Comparison of ENCODE assay signal across 9 mouse cellular contexts in the genomic region with DNA sequence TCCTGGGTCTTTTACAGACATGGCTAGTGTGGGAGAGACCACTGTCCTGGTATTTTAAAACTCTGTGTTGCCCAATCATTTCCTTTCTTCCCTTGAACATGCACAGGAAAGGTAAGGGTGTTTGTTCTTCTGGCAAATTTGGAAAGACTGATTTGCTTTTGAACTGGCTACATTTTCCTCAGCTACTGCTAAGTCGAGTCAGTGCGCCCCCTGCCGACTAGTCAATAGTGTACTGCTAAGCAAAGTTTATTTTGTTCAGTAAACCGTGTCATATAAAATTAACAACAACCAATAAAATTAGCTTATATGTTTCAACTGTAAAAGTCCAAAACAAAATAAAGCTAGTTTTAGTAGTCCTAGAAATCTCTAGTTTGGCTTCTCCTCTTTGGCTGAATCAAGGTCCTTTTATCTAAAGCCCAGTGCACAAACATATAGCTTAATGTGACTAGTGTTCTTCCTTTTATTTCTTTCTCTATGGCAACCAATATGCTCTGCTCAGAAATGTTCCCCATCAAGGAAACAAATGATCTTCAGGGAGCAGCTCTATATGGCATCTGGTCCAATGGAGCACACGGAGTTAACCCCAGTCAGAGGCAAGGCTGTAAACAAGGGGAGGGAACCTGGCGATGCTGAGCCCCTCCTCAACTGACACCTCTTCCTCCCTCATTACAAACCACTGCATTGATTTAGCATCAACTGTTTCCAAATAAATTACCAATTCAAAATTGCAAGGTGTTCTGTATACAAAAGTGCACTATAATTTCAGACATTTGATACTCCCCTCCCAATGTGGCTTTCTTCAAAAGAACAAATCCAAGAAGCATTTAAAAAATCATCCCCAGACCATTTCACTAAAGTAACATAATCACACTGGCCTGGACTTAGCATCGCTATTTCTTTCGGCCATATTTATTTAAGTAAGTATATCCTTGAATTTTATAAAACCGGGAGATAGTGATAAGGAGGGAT. TPM values are rescaled to one million over a fixed set of nuclear protein-coding genes. Genes with fewer than 3 reads are reported as not detected.
A peak's percentile ranks its signal among the peaks of the same experiment; 100 is the strongest.
DNase-seq lines count a peak whose midpoint lies in the region; ATAC-seq and TF ChIP-seq lines count a peak whose summit lies in the region.
"Had no signal": no experiment of that assay in that cellular context is flagged by ENCODE, and none has a peak within 500 bp of the region (broad histone marks: within the 10 kb centered on the region; RNA-seq: fewer than 3 reads in every experiment).

No protein-coding gene starts in this region.

- 0 out of 2 replicates have a peak overlapping the region, but pooled peaks have one; percentile 52 for H3K9ac ChIP-seq in embryonic facial prominence, embryonic 13.5 days
- no peak overlapping the region for H3K9ac ChIP-seq in liver, embryonic 14.5 days (replicated peaks)

- peaks cover 15% of the 10 kb centered on the region; the same call in 1 of the 2 replicates for H3K4me1 ChIP-seq in embryonic facial prominence, embryonic 13.5 days
- H3K4me1 ChIP-seq in liver, embryonic 14.5 days (replicated peaks; ENCODE audit: control insufficient read depth in 2 of 2, insufficient read depth in 2 of 2, low read length in 1 of 2): no peaks in the 10 kb centered on the region

- peaks cover 86% of the 10 kb centered on the region for H3K27me3 ChIP-seq in embryonic facial prominence, embryonic 13.5 days
- peaks cover 95% of the 10 kb centered on the region for H3K27me3 ChIP-seq in liver, embryonic 14.5 days (ENCODE audit: control insufficient read depth, insufficient read depth, low read length)

- no peaks in the 10 kb centered on the region for H3K9me3 ChIP-seq in embryonic facial prominence, embryonic 13.5 days
- no peaks in the 10 kb centered on the region for H3K9me3 ChIP-seq in liver, embryonic 14.5 days (ENCODE audit: control insufficient read depth, low read length)
- H3K9me3 ChIP-seq: megakaryocyte, embryonic 14.5 days had no signal

- H3K4me3 ChIP-seq in layer of hippocampus, adult 2 months: peak overlapping the region; percentile 75
- H3K4me3 ChIP-seq in embryonic facial prominence, embryonic 13.5 days: peak overlapping the region; percentile 65
- H3K4me3 ChIP-seq in liver, embryonic 14.5 days (ENCODE audit: insufficient read depth in 1 of 2, low read depth in 2 of 2, low read length in 2 of 2): no peak overlapping the region
- H3K4me3 ChIP-seq: erythroblast, embryonic 14.5 days; megakaryocyte, embryonic 14.5 days had no signal

- H3K27ac ChIP-seq in layer of hippocampus, adult 2 months: peak overlapping the region; percentile 98
- H3K27ac ChIP-seq in embryonic facial prominence, embryonic 13.5 days: peak overlapping the region; percentile 61; the same call in 1 of the 2 replicates
- no peak overlapping the region for H3K27ac ChIP-seq in liver, embryonic 14.5 days

- peak overlapping the region; percentile 88 for H3K4me2 ChIP-seq in embryonic facial prominence, embryonic 13.5 days
- no peak overlapping the region for H3K4me2 ChIP-seq in liver, embryonic 14.5 days (ENCODE audit: low read depth)

- no peak for ATAC-seq in embryonic facial prominence, embryonic 13.5 days (ENCODE audit: insufficient number of reproducible peaks, insufficient read depth, low FRiP score, low TSS enrichment, low read depth)
- no peak for ATAC-seq in liver, embryonic 14.5 days (ENCODE audit: insufficient read depth)

- peak; percentile 93 for TF ChIP-seq CTCF in layer of hippocampus, adult 2 months (conservative IDR thresholded peaks at IDR 0.05)
- peak; percentile 44; the same call in 1 of the 2 replicates for TF ChIP-seq CTCF in liver, embryonic 14.5 days (IDR thresholded peaks at IDR 0.05; ENCODE audit: low read depth)

- no peak for TF ChIP-seq EP300 in liver, embryonic 14.5 days (IDR thresholded peaks at IDR 0.05; ENCODE audit: low read depth)

- no peaks in the 10 kb centered on the region for H3K36me3 ChIP-seq in embryonic facial prominence, embryonic 13.5 days
- H3K36me3 ChIP-seq in liver, embryonic 14.5 days (replicated peaks; ENCODE audit: control insufficient read depth, insufficient read depth, low read depth): no peaks in the 10 kb centered on the region

- WGBS in embryonic facial prominence, embryonic 13.5 days: 4% methylated on average over 9 of the region's 9 CpGs
- WGBS in liver, embryonic 14.5 days (ENCODE audit: insufficient replicate concordance): 3% methylated on average over 9 of the region's 9 CpGs

- peak; percentile 80 to 84 for DNase-seq in layer of hippocampus, adult 2 months (ENCODE audit: low spot score in 2 of 2)
- no peak for DNase-seq in layer of hippocampus, adult 9-10 months (ENCODE audit: low spot score)
- peak; percentile 74 for DNase-seq in adrenal gland, postnatal 25 days
- peak; percentile 75 for DNase-seq in kidney, adult 18-20 months
- peak in 1 of 3 experiments; percentile 7 for DNase-seq in liver, embryonic 14.5 days (ENCODE audit: low read depth in 3 of 3, low spot score in 3 of 3)
- DNase-seq in right cerebral cortex, adult 2 months (ENCODE audit: low spot score in 2 of 2): peak; percentile 89

RNA-seq across cellular contexts. Expression of a gene that starts 4.1 kb away (rescaled TPM):
- total RNA-seq in layer of hippocampus, adult 2 months (2021): 10 to 100 TPM; 60.7 to 66.4 TPM
- 0.09 TPM in 1 of 2 replicates, not detected in the other for total RNA-seq in adrenal gland, postnatal 25 days (2021)
- polyA plus RNA-seq in embryonic facial prominence, embryonic 13.5 days (2015; fragmentation: Nextera tagmentation; extraction: Ambion mirVana): 11.4 and 13.4 TPM in 2 replicates
- polyA plus RNA-seq in liver, embryonic 14.5 days (2012; rRNA removed): 0.01 and 0.10 TPM in 2 replicates
- not detected in 2 replicates for polyA plus RNA-seq in liver, embryonic 14.5 days (2014; fragmentation: Nextera tagmentation; extraction: Ambion mirVana)
- polyA plus RNA-seq: erythroblast, embryonic 14.5 days had no signal

Comparison
In these comparisons a context has a peak if more than half of its experiments do, and no peak if none do; other contexts are left out.
1. H3K4me3 ChIP-seq: peak in layer of hippocampus, adult 2 months (single experiment) and embryonic facial prominence, embryonic 13.5 days (single experiment); none in liver, embryonic 14.5 days (0 of 2).
2. RNA of a gene that starts 4.1 kb away (total RNA-seq): 60.7 to 66.4 TPM in layer of hippocampus, adult 2 months; 0.09 TPM in adrenal gland, postnatal 25 days; every median in the first group is over 10 times any median in the second.